8 mouse cellular contexts compared by ENCODE assay signal in the genomic region with DNA sequence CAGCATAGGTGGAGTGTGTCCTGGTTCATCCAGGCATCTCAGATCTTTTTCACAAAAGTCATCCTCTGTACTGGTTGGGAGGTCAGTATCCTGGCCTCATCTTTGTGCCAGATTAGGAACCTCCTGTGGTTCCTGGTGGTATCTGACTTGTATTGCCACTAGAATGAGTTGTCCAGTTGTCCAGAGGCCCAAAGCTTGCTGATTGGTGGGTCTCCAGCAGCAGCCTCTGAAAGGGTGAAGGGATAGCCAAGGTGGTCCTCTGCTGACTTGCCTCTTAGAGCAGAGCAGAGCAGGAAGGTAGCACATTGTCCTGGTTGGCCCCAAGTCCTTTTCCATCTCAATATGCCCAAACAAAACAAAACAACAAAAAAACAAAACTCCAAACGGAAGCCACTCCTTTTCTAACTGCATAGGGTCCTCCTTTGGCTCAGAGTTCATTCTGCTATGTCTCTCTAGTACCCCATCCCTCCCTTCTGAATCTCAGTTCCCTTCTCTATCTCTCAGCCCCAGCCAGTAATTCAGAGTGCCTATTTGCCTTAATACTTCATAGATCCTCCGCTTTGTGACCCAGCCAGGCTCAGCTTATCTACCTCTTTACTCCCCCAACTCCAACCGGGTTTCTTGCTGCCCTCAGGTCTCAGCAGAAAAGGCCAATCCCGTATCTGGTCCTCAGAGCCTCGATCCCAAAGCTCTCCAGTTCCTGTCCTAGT. TPM values are rescaled to one million over a fixed set of nuclear protein-coding genes. Genes with fewer than 3 reads are reported as not detected.
DNase-seq lines count a peak whose midpoint lies in the region; ATAC-seq and TF ChIP-seq lines count a peak whose summit lies in the region.

No protein-coding gene starts in this region.

- no peaks in the 10 kb centered on the region for H3K9me3 ChIP-seq in liver, embryonic 11.5 days (ENCODE audit: control insufficient read depth, low read length)
- H3K9me3 ChIP-seq in stomach, embryonic 16.5 days (replicated peaks; ENCODE audit: control insufficient read depth, low read length): no peaks in the 10 kb centered on the region

- no peak overlapping the region for H3K9ac ChIP-seq in liver, embryonic 11.5 days (ENCODE audit: low read depth, low read length)
- H3K9ac ChIP-seq in stomach, embryonic 16.5 days (ENCODE audit: low read length): peak overlapping the region; percentile 93

- H3K4me3 ChIP-seq in spleen, adult 2 months (ENCODE audit: extremely low read depth, insufficient read depth, insufficient read length): no peak overlapping the region
- H3K4me3 ChIP-seq in liver, embryonic 11.5 days (ENCODE audit: low read depth, low read length): no peak overlapping the region
- peak overlapping the region; percentile 89 for H3K4me3 ChIP-seq in stomach, embryonic 16.5 days (replicated peaks; ENCODE audit: low read length)

- TF ChIP-seq POLR2A in spleen, adult 2 months (IDR thresholded peaks at IDR 0.05; ENCODE audit: low read depth, low read length): no peak

- ATAC-seq in cerebellum, adult (ENCODE audit: insufficient number of reproducible peaks, low FRiP score, low TSS enrichment): no peak
- ATAC-seq in liver, embryonic 11.5 days (replicated peaks; ENCODE audit: low FRiP score): no peak
- no peak for ATAC-seq in stomach, embryonic 16.5 days (ENCODE audit: insufficient read depth, low FRiP score)

- H3K36me3 ChIP-seq in spleen, adult 2 months (ENCODE audit: control insufficient read depth, insufficient read depth, low read length): no peaks in the 10 kb centered on the region
- H3K36me3 ChIP-seq in liver, embryonic 11.5 days (ENCODE audit: control insufficient read depth, insufficient read depth, low read length): no peaks in the 10 kb centered on the region
- H3K36me3 ChIP-seq in stomach, embryonic 16.5 days (ENCODE audit: control insufficient read depth, insufficient read depth, low read length): no peaks in the 10 kb centered on the region

- no peaks in the 10 kb centered on the region for H3K27me3 ChIP-seq in spleen, adult 2 months (ENCODE audit: control insufficient read depth, insufficient read depth, low read length)
- H3K27me3 ChIP-seq in liver, embryonic 11.5 days (replicated peaks; ENCODE audit: control insufficient read depth, insufficient read depth, low read length): no peaks in the 10 kb centered on the region
- no peaks in the 10 kb centered on the region for H3K27me3 ChIP-seq in stomach, embryonic 16.5 days (ENCODE audit: control insufficient read depth, insufficient read depth, low read length)

- 54% methylated on average over 5 of the region's 5 CpGs for WGBS in spleen, adult 2 months
- 48% methylated on average over 5 of the region's 5 CpGs for WGBS in liver, embryonic 11.5 days
- WGBS in stomach, embryonic 16.5 days: 51% methylated on average over 5 of the region's 5 CpGs

- H3K4me2 ChIP-seq in liver, embryonic 11.5 days: peak overlapping the region; percentile 98
- H3K4me2 ChIP-seq in stomach, embryonic 16.5 days (ENCODE audit: low read depth, low read length): peak overlapping the region; percentile 99

- peak; percentile 54 for DNase-seq in cerebellum, adult 9-10 months
- DNase-seq in spleen, adult 2 months (ENCODE audit: low read depth in 1 of 2, low spot score in 2 of 2): no peak
- no peak for DNase-seq in spleen, postnatal 4 days (ENCODE audit: low spot score in 2 of 2)
- no peak for DNase-seq in liver, embryonic 11.5 days (ENCODE audit: low spot score)
- DNase-seq in cerebellum, adult 18-20 months: no peak
- no peak for DNase-seq in embryo, embryonic 11 days

- no peak for TF ChIP-seq CTCF in spleen, adult 2 months (IDR thresholded peaks at IDR 0.05; ENCODE audit: extremely low read depth, insufficient read depth, insufficient read length, insufficient replicate concordance)

- peaks cover 36% of the 10 kb centered on the region for H3K4me1 ChIP-seq in spleen, adult 2 months (ENCODE audit: control insufficient read depth, insufficient read depth, insufficient read length)
- H3K4me1 ChIP-seq in liver, embryonic 11.5 days (replicated peaks; ENCODE audit: control insufficient read depth, insufficient read depth, low read length): peaks cover 29% of the 10 kb centered on the region
- H3K4me1 ChIP-seq in stomach, embryonic 16.5 days (ENCODE audit: control insufficient read depth, insufficient read depth, low read length): peaks cover 29% of the 10 kb centered on the region

- peak overlapping the region; percentile 83 for H3K27ac ChIP-seq in spleen, adult 2 months (ENCODE audit: insufficient read depth, low read length)
- no peak overlapping the region for H3K27ac ChIP-seq in liver, embryonic 11.5 days (ENCODE audit: low read depth, low read length)
- peak overlapping the region; percentile 47 for H3K27ac ChIP-seq in stomach, embryonic 16.5 days (ENCODE audit: low read length)

RNA-seq across cellular contexts. Expression of gene Dgkd, which starts 0.9 kb away (rescaled TPM):
- polyA plus RNA-seq in spleen, adult 2 months (2012; rRNA removed): 62.4 and 69.4 TPM in 2 replicates
- polyA plus RNA-seq in liver, embryonic 11.5 days (2014; fragmentation: Nextera tagmentation; extraction: Ambion mirVana): 33.5 and 33.7 TPM in 2 replicates
- polyA plus RNA-seq in stomach, embryonic 16.5 days (2015; fragmentation: Nextera tagmentation; extraction: Ambion mirVana): 30.0 and 30.7 TPM in 2 replicates

RNA-seq across cellular contexts. Expression of gene Sag, which starts 48.8 kb away (rescaled TPM):
- polyA plus RNA-seq in spleen, adult 2 months (2012; rRNA removed): 0.22 and 0.57 TPM in 2 replicates
- polyA plus RNA-seq in liver, embryonic 11.5 days (2014; fragmentation: Nextera tagmentation; extraction: Ambion mirVana): 3.0 and 3.3 TPM in 2 replicates
- polyA plus RNA-seq in stomach, embryonic 16.5 days (2015; fragmentation: Nextera tagmentation; extraction: Ambion mirVana): 1.1 and 1.4 TPM in 2 replicates
